ENCODE assay signal across 19 mouse cellular contexts in genomic region chr2:137081001-137081400, GRCm38 (mm10). TPM values are rescaled to one million over a fixed set of nuclear protein-coding genes. Genes with fewer than 3 reads are reported as not detected.
DNase-seq lines count a peak whose midpoint lies in the region; ATAC-seq lines count a peak whose summit lies in the region.
"Had no signal": no experiment of that assay in that cellular context is flagged by ENCODE, and none has a peak within 500 bp of the region (broad histone marks: within the 10 kb centered on the region; RNA-seq: fewer than 3 reads in every experiment).

No protein-coding gene starts in this region.

- H3K36me3 ChIP-seq in embryonic facial prominence, embryonic 15.5 days, result peaks cover 32% of the 10 kb centered on the region
- H3K36me3 ChIP-seq in embryonic facial prominence, embryonic 10.5 days (replicated peaks), result peaks cover 43% of the 10 kb centered on the region
- H3K36me3 ChIP-seq in hindbrain, embryonic 10.5 days, result peaks cover 49% of the 10 kb centered on the region
- peaks cover 21% of the 10 kb centered on the region; the same call in 1 of the 2 replicates for H3K36me3 ChIP-seq in hindbrain, embryonic 14.5 days (replicated peaks; ENCODE audit: control insufficient read depth, insufficient read depth)
- peaks cover 53% of the 10 kb centered on the region for H3K36me3 ChIP-seq in midbrain, embryonic 10.5 days
- H3K36me3 ChIP-seq in midbrain, embryonic 15.5 days (replicated peaks), result no peaks in the 10 kb centered on the region; the same call in 1 of the 2 replicates
- H3K36me3 ChIP-seq: liver, embryonic 13.5 days had no signal

- H3K4me3 ChIP-seq in embryonic facial prominence, embryonic 15.5 days (replicated peaks), result no peak overlapping the region
- no peak overlapping the region for H3K4me3 ChIP-seq in embryonic facial prominence, embryonic 10.5 days
- no peak overlapping the region for H3K4me3 ChIP-seq in hindbrain, embryonic 10.5 days
- H3K4me3 ChIP-seq in hindbrain, embryonic 14.5 days (replicated peaks; ENCODE audit: low read length), result no peak overlapping the region
- H3K4me3 ChIP-seq in midbrain, embryonic 10.5 days, result no peak overlapping the region
- H3K4me3 ChIP-seq in midbrain, embryonic 15.5 days, result no peak overlapping the region
- H3K4me3 ChIP-seq: limb, embryonic 13.5 days; liver, embryonic 13.5 days; neural tube, embryonic 15.5 days had no signal

- no peak for DNase-seq in embryonic facial prominence, embryonic 10.5 days (ENCODE audit: low spot score)
- DNase-seq in hindbrain, embryonic 10.5 days (ENCODE audit: low spot score), result no peak
- DNase-seq in hindbrain, embryonic 14.5 days (ENCODE audit: low spot score), result no peak
- no peak for DNase-seq in midbrain, embryonic 10.5 days (ENCODE audit: low spot score)
- DNase-seq in adrenal gland, adult 18-20 months (ENCODE audit: low spot score in 2 of 2), result no peak
- DNase-seq: cerebellum, adult 8-10 months; cerebellum, postnatal 36 days; embryo, embryonic 11 days; gastrocnemius, postnatal 36 days; layer of hippocampus, postnatal 36 days; liver, embryonic 13.5 days; lung, adult 2 months; right cerebral cortex, adult 18-20 months; right cerebral cortex, postnatal 4 days; thymus, postnatal 36 days had no signal

- no peaks in the 10 kb centered on the region for H3K27me3 ChIP-seq in embryonic facial prominence, embryonic 15.5 days
- H3K27me3 ChIP-seq in embryonic facial prominence, embryonic 10.5 days (replicated peaks; ENCODE audit: low read depth, poor library complexity, severe bottlenecking), result peaks cover 4% of the 10 kb centered on the region; the same call in 1 of the 2 replicates
- H3K27me3 ChIP-seq in hindbrain, embryonic 10.5 days (ENCODE audit: insufficient read depth, poor library complexity, severe bottlenecking), result no peaks in the 10 kb centered on the region
- H3K27me3 ChIP-seq in hindbrain, embryonic 14.5 days (ENCODE audit: control insufficient read depth, insufficient read depth, low read length), result no peaks in the 10 kb centered on the region
- no peaks in the 10 kb centered on the region for H3K27me3 ChIP-seq in midbrain, embryonic 10.5 days (ENCODE audit: low read depth, poor library complexity, severe bottlenecking)
- no peaks in the 10 kb centered on the region for H3K27me3 ChIP-seq in midbrain, embryonic 15.5 days (replicated peaks)
- H3K27me3 ChIP-seq: limb, embryonic 13.5 days; liver, embryonic 13.5 days; neural tube, embryonic 15.5 days had no signal

- no peak for ATAC-seq in embryonic facial prominence, embryonic 15.5 days (ENCODE audit: insufficient number of reproducible peaks, low FRiP score, low TSS enrichment, low read depth)
- no peak for ATAC-seq in hindbrain, embryonic 14.5 days (ENCODE audit: low FRiP score)
- no peak for ATAC-seq in midbrain, embryonic 15.5 days (replicated peaks)

- no peaks in the 10 kb centered on the region for H3K9me3 ChIP-seq in embryonic facial prominence, embryonic 15.5 days (replicated peaks)
- H3K9me3 ChIP-seq in embryonic facial prominence, embryonic 10.5 days, result no peaks in the 10 kb centered on the region
- H3K9me3 ChIP-seq in hindbrain, embryonic 10.5 days, result no peaks in the 10 kb centered on the region
- H3K9me3 ChIP-seq in hindbrain, embryonic 14.5 days (ENCODE audit: control insufficient read depth, low read length), result no peaks in the 10 kb centered on the region
- no peaks in the 10 kb centered on the region for H3K9me3 ChIP-seq in midbrain, embryonic 10.5 days (replicated peaks)
- H3K9me3 ChIP-seq in midbrain, embryonic 15.5 days, result no peaks in the 10 kb centered on the region
- H3K9me3 ChIP-seq: limb, embryonic 13.5 days; liver, embryonic 13.5 days; neural tube, embryonic 15.5 days had no signal

- WGBS in embryonic facial prominence, embryonic 15.5 days, result 77% methylated on average over 7 of the region's 7 CpGs
- WGBS in embryonic facial prominence, embryonic 10.5 days, result 90% methylated on average over 7 of the region's 7 CpGs
- 83% methylated on average over 7 of the region's 7 CpGs for WGBS in hindbrain, embryonic 10.5 days
- WGBS in hindbrain, embryonic 14.5 days, result 83% methylated on average over 7 of the region's 7 CpGs
- 91% methylated on average over 7 of the region's 7 CpGs for WGBS in midbrain, embryonic 10.5 days
- WGBS in midbrain, embryonic 15.5 days, result 81% methylated on average over 7 of the region's 7 CpGs

- no peak overlapping the region for H3K4me2 ChIP-seq in embryonic facial prominence, embryonic 15.5 days (replicated peaks)
- no peak overlapping the region for H3K4me2 ChIP-seq in hindbrain, embryonic 14.5 days (replicated peaks)
- no peak overlapping the region for H3K4me2 ChIP-seq in midbrain, embryonic 15.5 days
- H3K4me2 ChIP-seq: limb, embryonic 13.5 days; liver, embryonic 13.5 days; neural tube, embryonic 15.5 days had no signal

- no peak overlapping the region for H3K9ac ChIP-seq in embryonic facial prominence, embryonic 15.5 days
- H3K9ac ChIP-seq in hindbrain, embryonic 14.5 days, result no peak overlapping the region
- H3K9ac ChIP-seq in midbrain, embryonic 15.5 days, result no peak overlapping the region
- H3K9ac ChIP-seq: limb, embryonic 13.5 days; liver, embryonic 13.5 days; neural tube, embryonic 15.5 days had no signal

- peaks cover 25% of the 10 kb centered on the region for H3K4me1 ChIP-seq in embryonic facial prominence, embryonic 15.5 days
- peaks cover 43% of the 10 kb centered on the region for H3K4me1 ChIP-seq in embryonic facial prominence, embryonic 10.5 days
- peaks cover 53% of the 10 kb centered on the region for H3K4me1 ChIP-seq in hindbrain, embryonic 10.5 days (replicated peaks)
- 0 out of 2 replicates have a peak, but pooled peaks cover 4% of the 10 kb centered on the region for H3K4me1 ChIP-seq in hindbrain, embryonic 14.5 days (replicated peaks; ENCODE audit: control insufficient read depth, insufficient read depth, low read length)
- H3K4me1 ChIP-seq in midbrain, embryonic 10.5 days, result peaks cover 63% of the 10 kb centered on the region
- 0 out of 2 replicates have a peak, but pooled peaks cover 3% of the 10 kb centered on the region for H3K4me1 ChIP-seq in midbrain, embryonic 15.5 days
- H3K4me1 ChIP-seq: liver, embryonic 13.5 days had no signal

- H3K27ac ChIP-seq in embryonic facial prominence, embryonic 15.5 days (replicated peaks), result peak overlapping the region; percentile 34; the same call in 1 of the 2 replicates
- H3K27ac ChIP-seq in embryonic facial prominence, embryonic 10.5 days (replicated peaks), result no peak overlapping the region
- peak overlapping the region; percentile 18; the same call in 1 of the 2 replicates for H3K27ac ChIP-seq in hindbrain, embryonic 10.5 days
- H3K27ac ChIP-seq in hindbrain, embryonic 14.5 days, result no peak overlapping the region
- peak overlapping the region; percentile 17; the same call in 1 of the 2 replicates for H3K27ac ChIP-seq in midbrain, embryonic 10.5 days (replicated peaks)
- H3K27ac ChIP-seq in midbrain, embryonic 15.5 days, result no peak overlapping the region
- H3K27ac ChIP-seq: limb, embryonic 13.5 days; liver, embryonic 13.5 days; neural tube, embryonic 15.5 days had no signal

RNA-seq across cellular contexts. Expression of gene Jag1, which starts 35.4 kb away (rescaled TPM):
- polyA plus RNA-seq in embryonic facial prominence, embryonic 15.5 days (2015; fragmentation: Nextera tagmentation; extraction: Ambion mirVana), result 30.9 and 32.2 TPM in 2 replicates
- polyA plus RNA-seq in embryonic facial prominence, embryonic 10.5 days (2016; fragmentation: Nextera tagmentation; extraction: Ambion mirVana), result 18.4 and 22.2 TPM in 2 replicates
- polyA plus RNA-seq in hindbrain, embryonic 10.5 days (2016; fragmentation: Nextera tagmentation; extraction: Ambion mirVana), result 21.2 and 30.5 TPM in 2 replicates
- polyA plus RNA-seq in hindbrain, embryonic 14.5 days (2014; fragmentation: Nextera tagmentation; extraction: Ambion mirVana), result 13.2 and 14.7 TPM in 2 replicates
- polyA plus RNA-seq in midbrain, embryonic 10.5 days (2016; fragmentation: Nextera tagmentation; extraction: Ambion mirVana), result 38.9 and 42.4 TPM in 2 replicates
- 11.7 and 12.6 TPM in 2 replicates for polyA plus RNA-seq in midbrain, embryonic 15.5 days (2015; fragmentation: Nextera tagmentation; extraction: Ambion mirVana)
- 10 to 100 TPM; 11.3 to 11.9 TPM for total RNA-seq in adrenal gland, adult 18-20 months (2021)

Comparison
In these comparisons a context has a peak if more than half of its experiments do, and no peak if none do; other contexts are left out.
1. H3K27ac ChIP-seq: peak in embryonic facial prominence, embryonic 15.5 days (single experiment), hindbrain, embryonic 10.5 days (single experiment) and midbrain, embryonic 10.5 days (single experiment); none in embryonic facial prominence, embryonic 10.5 days (single experiment), hindbrain, embryonic 14.5 days (single experiment) and midbrain, embryonic 15.5 days (single experiment).